Mouse (Mus musculus) cerebellum, adult 2 months (tissue): ENCODE measurements around the gene Piezo1. TPM values are rescaled to one million over a fixed set of nuclear protein-coding genes. Genes with fewer than 3 reads are reported as not detected.

Experiments
- DNase-seq, 2 experiments: peaks; one replicate each; pipeline ENCODE4 v3.0.0; 2021
- H3K27ac ChIP-seq: fragments of 200-500 bp; 2 replicates; pipeline ENCODE4 v1.5.1; 2012; ENCODE audit warnings: low read length, control low read depth, inconsistent platforms; ENCODE audit not compliant: insufficient read depth
- H3K27me3 ChIP-seq: fragments of 200-500 bp; 2 replicates; pipeline ENCODE4 v1.6.1; 2012; ENCODE audit warnings: inconsistent platforms, mild to moderate bottlenecking, low read length, moderate library complexity; ENCODE audit not compliant: control insufficient read depth, insufficient read depth
- H3K4me1 ChIP-seq: fragments of 200-500 bp; 2 replicates; pipeline ENCODE4 v1.6.1; 2011; ENCODE audit warnings: low read length; ENCODE audit not compliant: control insufficient read depth, insufficient read depth
- H3K4me3 ChIP-seq: fragments of 200-500 bp; replicated peaks from 2 replicates; pipeline ENCODE3; 2011; ENCODE audit warnings: mild to moderate bottlenecking, low read depth, low read length, control low read depth; ENCODE audit not compliant: insufficient read depth
- CTCF ChIP-seq: fragments of 200-500 bp; IDR thresholded peaks from 2 replicates; pipeline ENCODE4 v1.5.1; 2011; ENCODE audit warnings: low read depth, mild to moderate bottlenecking, control low read depth, low read length, moderate library complexity, borderline replicate concordance; ENCODE audit not compliant: insufficient read depth
- POLR2A ChIP-seq: fragments of 200-500 bp; IDR thresholded peaks from 2 replicates; pipeline ENCODE4 v1.6.1; 2011; ENCODE audit warnings: low read length, control low read depth, borderline replicate concordance; ENCODE audit not compliant: insufficient read depth
- WGBS: fragments of 180-500 bp; shearing (Covaris S2); methylation state at CpG from one replicate; pipeline ENCODE4 v1.1.7; 2018; 5-methylcytosine and 5-hydroxymethylcytosine counted together
- polyA plus RNA-seq: library from polyadenylated mRNA; depleted of rRNA; stranded (reverse); fragments of >200 nt; gene quantifications from 2 replicates; pipeline ENCODE4 v1.2.3, GENCODE M21; 2012; rRNA removed

Gene Piezo1
- polyA plus RNA-seq, 1 experiment: 4.5 TPM

- DNase-seq: no peak
- H3K27ac ChIP-seq: no peak within 1 kb of the TSS
- WGBS: 25% methylated on average over 45 of the region's 45 CpGs
- TF ChIP-seq CTCF (no peak), POLR2A (no peak)
- H3K4me3 ChIP-seq: no peak within 1 kb of the TSS
- H3K4me1 ChIP-seq: no peaks in the 10 kb centered on the region; the same call in 1 of the 2 replicates
- H3K27me3 ChIP-seq: no peaks in the 10 kb centered on the region
Measured at GRCm38 (mm10) chr8:122432443-122433268, 118.5 kb downstream of the Piezo1 start, which contains the start of gene Cyba. Cyba (minus strand) TSS chr8:122432930.

Other genes with a start within 250 kb of the Piezo1 start
- 0.63 and 1.8 TPM in 2 replicates for gene Trhr2, start 190.6 kb downstream of the Piezo1 start, polyA plus RNA-seq
- gene Zc3h18, start 174.7 kb downstream of the Piezo1 start, polyA plus RNA-seq: 39.2 and 40.1 TPM in 2 replicates
- gene Il17c, start 129.3 kb downstream of the Piezo1 start, polyA plus RNA-seq: 0.27 and 0.49 TPM in 2 replicates
- gene Cyba, start 118.4 kb downstream of the Piezo1 start, polyA plus RNA-seq: 12.0 and 15.5 TPM in 2 replicates
- gene Mvd, start 107.9 kb downstream of the Piezo1 start, polyA plus RNA-seq: 43.6 and 45.2 TPM in 2 replicates
- gene Snai3, start 90.6 kb downstream of the Piezo1 start, polyA plus RNA-seq: 0.13 TPM in 1 of 2 replicates, not detected in the other
- 65.9 and 69.4 TPM in 2 replicates for gene Rnf166, start 75.3 kb downstream of the Piezo1 start, polyA plus RNA-seq
- 45.0 and 49.7 TPM in 2 replicates for gene Ctu2, start 75.2 kb downstream of the Piezo1 start, polyA plus RNA-seq
- gene Cdt1, start 16.7 kb upstream of the Piezo1 start, polyA plus RNA-seq: 7.6 and 8.8 TPM in 2 replicates
- gene Aprt, start 25.6 kb upstream of the Piezo1 start, polyA plus RNA-seq: 52.9 and 57.4 TPM in 2 replicates
- 8.5 and 8.7 TPM in 2 replicates for gene Galns, start 60.1 kb upstream of the Piezo1 start, polyA plus RNA-seq
- 199 and 206 TPM in 2 replicates for gene Trappc2l, start 60.3 kb upstream of the Piezo1 start, polyA plus RNA-seq
- gene Pabpn1l, start 71.4 kb upstream of the Piezo1 start, polyA plus RNA-seq: not detected in 2 replicates
- 17.7 and 21.6 TPM in 2 replicates for gene Cbfa2t3, start 147.8 kb upstream of the Piezo1 start, polyA plus RNA-seq
- gene Acsf3, start 224.2 kb upstream of the Piezo1 start, polyA plus RNA-seq: 33.0 and 33.6 TPM in 2 replicates